Mouse (Mus musculus) CD4-positive, CD25-positive, alpha-beta regulatory T cell, adult 4 months (primary cell): ENCODE data around the gene Ivns1abp. TPM values are rescaled to one million over a fixed set of nuclear protein-coding genes. Genes with fewer than 3 reads are reported as not detected.
"Not testable (repeated sequence)": the region's sequence is repeated elsewhere in the genome, so short reads cannot be mapped to it uniquely, and the experiment has no call there.

Experiments used
- ATAC-seq: one replicate; pipeline ENCODE4 v1.8.0; 2017
- polyA plus RNA-seq, 2 experiments: library from polyadenylated mRNA; unstranded; fragments of 100-300 nt; shearing (Covaris generic); gene quantifications; one replicate each; pipeline ENCODE4 v1.2.1; 2017

Gene Ivns1abp
- polyA plus RNA-seq, 2 experiments from 2014 or later = 108 to 127 TPM

DNA sequence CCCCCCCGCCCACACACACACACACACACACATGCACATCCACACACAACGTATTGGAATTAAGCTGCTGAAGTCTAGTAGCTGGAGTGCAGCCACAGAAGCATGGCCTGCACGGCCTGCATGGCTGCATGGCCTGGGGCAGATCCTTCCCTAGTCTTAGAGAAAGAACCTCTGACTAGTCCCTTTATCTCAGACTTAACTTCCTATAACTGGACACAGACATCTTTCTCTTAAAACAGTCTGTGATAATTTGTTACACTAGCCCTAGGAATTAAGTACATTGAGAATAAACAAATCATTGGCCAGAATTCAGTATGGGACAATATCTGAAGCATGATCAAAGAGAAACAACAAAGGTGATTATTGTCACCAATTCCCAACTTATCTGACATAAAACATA is 2.0 kb upstream of the Ivns1abp start:
- ATAC-seq = no peak

DNA sequence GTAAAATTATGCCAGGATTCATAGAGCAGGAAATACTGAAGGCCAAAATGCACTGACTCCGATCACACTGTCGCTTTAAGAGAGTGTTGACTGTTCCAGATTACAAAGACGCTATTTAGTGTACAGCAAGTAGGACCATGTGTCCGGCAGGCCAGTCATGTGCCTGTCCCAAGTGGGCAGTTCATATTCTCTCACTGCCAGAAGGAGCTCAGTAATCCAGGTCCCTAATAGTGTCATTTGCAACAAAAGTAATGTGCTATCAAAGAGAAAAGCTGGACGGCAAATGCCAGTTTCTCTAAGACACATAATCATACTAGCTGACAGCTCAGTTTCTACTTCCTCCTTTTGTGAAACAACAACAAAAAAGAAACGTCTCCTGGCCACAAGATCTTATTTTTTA is 1.3 kb upstream of the Ivns1abp start:
- no peak for ATAC-seq

DNA sequence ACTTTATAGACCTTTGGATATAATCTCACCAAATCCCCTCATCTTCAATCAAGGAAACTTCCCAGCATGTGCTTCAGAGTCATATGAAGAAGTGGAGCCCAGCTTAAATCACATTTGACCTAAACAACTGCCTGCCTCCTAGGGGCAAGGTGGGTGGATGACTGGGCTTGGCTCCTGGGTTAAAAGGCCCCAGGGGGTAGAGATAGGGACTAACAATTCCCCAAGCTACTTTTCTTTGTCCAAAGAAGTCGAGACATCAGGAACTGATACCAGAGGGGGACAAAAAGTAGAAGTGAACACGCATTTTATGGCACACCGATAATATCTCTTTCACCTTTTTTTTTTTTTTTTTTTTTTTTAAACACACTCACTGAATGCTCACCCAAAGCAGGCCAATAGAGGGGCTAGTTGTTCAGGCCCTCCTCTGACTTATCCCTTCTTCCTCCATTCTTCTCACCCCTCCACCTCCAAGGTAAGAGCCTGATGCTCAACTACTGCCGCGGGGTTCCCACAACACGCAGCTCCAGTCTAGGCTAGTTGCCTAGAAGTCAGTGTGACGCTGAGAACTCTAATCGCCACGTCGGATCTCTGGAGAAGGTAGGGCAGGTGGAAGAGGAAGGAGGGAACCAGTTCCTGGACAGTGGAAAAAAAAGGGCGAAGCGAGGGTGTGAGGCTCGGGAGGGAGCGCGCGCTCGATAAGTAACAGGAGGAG is 550 bp upstream of the Ivns1abp start:
- ATAC-seq = peak; percentile 47

DNA sequence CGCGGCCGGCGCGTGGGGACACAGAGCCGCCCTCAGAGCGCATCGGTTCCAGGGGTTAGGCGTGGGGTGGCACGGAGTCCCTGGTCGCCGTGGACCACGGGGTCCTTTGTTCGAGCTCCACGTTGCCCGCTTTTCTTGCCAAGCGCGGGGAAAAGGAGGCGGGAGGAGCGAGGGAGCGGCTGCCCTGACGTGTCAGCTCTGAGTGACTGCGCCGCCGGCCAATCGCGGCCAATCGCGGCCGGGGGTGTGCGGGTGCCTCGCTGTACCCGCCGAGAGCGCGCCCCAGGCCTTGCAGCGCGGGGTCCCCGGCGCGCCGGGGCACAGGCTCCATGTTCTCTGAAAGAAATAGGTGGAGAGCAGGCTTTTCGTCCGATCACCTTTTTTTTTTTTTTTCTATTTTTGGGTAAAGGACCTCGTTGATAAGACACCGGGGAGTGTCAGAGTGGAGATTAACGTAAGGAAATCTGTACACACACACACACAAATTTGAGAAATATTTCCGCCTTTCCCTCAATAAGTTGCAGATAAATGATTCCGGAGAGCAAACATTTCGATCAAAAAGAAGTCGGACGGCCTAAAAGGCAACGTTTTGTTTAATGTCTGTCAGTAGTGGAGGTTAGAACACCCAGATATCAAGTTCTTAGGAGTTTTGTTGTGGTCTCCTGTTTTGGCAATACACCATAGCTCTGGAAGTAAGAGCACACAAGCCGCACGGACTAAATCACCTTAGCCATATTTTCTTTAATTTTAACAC is 1.0 kb downstream of the Ivns1abp start:
- ATAC-seq = peak; percentile 63

DNA sequence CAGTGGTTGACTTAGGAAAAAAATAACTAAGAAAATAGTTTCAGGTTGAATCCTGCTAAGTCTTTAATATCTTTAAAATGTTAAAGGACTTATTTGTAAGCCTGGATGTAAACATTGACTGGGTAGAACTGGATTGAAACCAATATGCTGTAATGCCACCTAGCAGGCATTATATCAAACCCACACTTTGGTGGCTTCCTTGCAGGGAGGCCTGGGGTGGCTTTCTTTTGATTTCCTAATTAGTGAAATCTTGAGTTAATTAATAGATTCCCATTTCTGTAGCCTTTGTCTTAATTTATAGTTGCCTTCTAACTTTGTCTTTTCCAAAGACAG is 1.6 kb downstream of the Ivns1abp start:
- ATAC-seq = no peak

DNA sequence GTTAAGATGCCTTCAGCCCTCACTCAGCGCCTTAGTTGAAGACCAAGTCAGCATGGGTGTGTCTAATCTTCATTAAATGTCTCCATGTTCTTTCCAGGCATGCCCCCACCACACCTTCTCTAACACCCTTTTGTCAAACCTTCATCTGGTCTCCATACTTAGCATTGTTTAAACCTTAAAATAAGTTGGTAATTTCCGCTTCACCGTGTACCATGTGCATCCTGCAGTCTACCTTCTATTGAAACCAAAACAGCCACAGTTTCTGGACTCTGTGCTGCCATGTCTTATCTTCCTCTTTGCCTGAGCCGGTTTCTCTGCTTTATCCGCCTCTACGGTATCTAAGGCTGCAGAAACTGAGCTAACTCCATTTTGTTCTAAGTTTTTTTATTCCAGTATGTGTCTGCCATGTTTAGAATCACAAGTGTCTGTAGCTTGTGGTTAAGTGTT is 2.4 kb downstream of the Ivns1abp start:
- no peak for ATAC-seq

DNA sequence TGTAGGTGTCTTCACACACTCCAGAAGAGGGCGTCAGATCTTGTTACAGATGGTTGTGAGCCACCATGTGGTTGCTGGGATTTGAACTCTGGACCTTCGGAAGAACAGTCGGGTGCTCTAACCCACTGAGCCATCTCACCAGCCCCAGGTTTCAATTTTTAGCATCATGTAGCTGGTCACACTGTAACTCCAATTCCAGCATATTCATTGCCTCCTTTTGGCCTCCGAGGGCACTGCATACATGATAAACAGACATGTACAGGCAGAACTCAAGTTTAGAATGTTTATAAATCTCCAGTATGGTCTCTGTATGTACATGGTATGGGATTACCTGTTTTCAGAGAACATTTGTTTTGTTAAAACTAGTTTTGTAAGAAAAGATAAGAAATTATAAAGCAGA is 4.0 kb downstream of the Ivns1abp start:
- not testable (repeated sequence) for ATAC-seq

DNA sequence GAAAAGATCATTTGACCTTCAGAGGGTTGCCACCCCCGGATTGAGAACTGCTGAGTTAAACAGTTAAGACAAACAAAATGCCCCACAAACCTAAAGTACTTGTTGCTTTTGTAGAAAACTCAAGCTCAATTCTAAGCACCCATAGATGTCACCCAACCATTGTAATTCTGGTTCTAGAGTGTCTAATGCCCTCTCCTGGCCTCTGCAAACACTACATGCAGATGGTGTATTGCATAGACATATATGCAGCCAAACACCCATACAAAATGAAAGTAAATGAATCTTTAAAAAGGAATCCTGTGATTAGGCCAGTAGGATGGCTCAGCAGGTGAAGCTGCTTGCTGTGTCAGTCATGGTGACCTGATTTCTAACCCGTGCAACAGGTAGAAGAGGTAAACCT is 8.6 kb downstream of the Ivns1abp start:
- ATAC-seq = peak; percentile 84

DNA sequence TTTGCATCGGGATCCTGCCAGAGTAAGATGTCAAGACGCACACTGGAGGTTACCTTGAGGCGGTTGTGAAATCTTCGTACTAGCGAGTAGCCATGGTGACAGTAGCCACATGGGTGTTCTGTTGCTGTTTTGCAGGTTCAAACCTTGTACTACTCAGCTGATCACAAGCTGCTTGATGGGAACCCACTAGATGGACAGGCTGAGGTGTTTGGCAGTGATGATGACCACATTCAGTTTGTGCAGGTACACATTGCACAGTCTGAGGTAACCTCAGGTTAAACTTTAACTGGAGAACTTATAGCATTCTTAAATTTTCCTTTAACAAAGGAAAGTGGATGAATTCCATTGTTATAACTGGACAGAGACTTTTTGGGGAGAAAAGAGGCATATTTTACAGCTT is 11.7 kb downstream of the Ivns1abp start:
- ATAC-seq = no peak

DNA sequence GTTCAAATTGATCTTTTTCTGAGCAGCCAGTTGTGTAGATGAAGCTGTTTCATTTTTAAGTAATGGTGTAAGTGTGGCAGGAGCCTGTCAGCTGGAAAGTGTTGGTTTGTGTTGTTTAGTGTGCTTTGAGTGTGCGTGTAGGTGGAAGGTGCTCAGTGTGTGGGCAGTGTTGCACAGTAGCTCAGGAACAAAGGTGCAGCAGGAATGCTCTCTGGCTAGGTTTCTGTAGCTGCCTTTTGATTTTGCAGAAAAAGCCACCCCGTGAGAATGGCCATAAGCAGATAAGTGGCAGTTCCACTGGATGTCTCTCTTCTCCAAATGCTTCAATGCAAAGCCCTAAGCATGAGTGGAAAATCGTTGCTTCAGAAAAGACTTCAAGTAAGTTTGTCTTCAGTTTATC is 15.1 kb downstream of the Ivns1abp start:
- no peak for ATAC-seq

DNA sequence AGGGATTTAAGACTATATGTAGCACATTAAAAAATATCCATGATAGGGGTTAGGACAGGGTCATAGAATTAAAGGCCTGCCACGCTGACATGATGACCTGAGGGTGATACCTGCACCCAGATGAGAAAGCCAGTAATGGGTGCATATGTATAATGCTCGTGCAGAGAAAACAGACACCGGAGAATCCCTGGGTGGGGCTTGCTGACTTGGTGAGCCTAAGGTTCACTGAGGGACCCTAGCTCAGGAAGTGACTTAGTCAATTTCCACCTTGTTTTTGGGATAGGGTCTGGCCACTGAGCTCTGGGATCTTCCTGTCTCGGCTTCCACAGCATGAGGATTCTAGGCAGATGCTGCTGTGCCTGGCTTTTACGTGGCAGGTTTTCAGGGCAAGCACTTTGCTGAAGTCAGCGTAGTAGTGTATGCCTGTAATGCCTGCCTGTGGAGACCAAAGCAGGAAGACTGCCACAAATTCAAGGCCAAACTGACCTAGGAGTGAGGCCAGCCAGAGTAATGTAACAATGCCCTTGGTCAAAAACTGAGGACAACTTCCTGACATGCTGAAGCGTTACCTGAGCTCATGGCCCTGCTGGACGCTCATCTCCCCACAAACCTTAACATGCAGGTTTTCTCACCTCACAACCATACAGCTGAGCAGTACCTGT is 22.8 kb downstream of the Ivns1abp start:
- no peak for ATAC-seq

DNA sequence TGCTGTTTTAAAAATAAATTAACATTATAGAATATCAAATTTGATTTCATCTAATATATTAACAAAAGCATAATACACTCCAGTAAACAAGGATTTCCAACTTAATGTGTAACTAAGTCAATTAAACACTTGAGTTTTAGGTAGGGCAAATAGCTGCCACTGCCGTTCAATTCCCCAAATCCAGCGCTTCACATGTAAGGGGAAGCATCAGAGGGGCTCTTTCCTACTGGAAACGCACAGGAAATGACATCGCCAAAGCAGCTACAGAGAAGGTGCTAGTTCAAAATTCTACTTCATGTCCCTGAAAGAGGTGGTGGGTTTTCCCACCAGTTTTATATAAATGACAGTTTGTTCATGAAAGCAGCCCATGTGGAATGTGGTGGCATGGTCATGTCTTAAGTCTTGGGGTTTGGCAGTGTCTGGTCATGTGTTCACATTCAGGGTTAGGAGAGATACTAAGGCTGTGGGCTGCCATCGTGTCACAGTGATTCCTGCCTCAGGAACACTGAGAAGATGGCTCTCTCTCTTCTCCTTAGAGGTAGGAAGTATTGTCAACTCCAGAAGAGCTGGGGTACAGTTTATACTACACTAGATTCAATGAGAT is 23.5 kb downstream of the Ivns1abp start:
- no peak for ATAC-seq

DNA sequence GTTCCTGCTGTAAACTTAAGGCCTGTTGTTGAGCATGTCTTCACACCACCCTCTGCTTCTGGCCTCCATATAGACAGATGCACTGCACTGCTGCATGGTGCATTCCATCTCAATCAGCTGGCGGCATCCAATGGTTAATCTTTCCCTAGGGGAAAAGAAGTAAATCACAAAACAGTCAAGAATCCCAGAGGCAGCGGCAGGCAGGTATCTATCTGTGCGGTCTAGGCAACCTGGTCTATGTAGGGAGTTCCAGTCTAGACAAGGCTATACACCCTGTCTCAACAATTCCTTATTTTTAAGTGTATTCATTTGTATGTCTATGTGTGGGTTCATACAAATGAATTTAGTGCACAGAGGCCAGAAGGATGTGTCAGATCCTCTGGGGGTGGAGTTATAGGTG is 24.2 kb downstream of the Ivns1abp start:
- ATAC-seq = no peak

DNA sequence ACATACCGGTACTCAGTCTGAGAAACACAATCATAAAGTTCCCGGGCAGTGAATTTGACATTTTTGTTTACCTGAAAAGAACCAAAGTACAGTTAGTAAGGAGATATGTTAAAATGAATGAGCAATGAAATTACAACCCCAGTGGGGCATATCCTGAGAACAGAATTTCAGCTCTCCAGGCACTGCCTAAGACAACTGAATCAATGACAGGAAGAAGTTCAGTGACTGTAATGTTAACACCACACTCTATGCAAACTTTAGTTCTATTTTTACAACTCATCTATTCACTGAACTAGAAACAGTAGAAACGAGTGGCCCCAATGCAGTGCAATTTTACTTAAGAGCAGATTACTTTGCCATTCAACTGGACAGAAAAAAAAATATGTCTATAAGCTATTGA is 26.3 kb downstream of the Ivns1abp start:
- no peak for ATAC-seq

DNA sequence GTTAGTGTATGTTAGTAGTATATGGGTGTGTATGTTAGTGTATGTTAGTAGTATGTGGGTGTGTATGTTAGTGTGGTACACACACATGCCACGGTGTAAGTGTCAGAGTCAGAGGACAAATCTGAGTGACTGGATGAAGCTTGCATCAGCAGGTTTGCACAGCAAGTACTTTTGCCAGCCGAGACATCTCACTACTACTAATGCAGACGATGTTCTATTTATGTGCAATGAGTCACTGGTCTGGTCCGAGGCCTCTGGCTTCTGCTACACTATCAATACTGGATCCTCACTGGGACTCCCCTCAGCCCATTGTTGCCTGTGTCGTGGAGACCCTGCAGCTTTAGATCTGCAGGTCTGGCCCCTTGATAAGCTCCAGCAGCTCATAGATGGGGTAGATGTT is 27.3 kb downstream of the Ivns1abp start:
- no peak for ATAC-seq

DNA sequence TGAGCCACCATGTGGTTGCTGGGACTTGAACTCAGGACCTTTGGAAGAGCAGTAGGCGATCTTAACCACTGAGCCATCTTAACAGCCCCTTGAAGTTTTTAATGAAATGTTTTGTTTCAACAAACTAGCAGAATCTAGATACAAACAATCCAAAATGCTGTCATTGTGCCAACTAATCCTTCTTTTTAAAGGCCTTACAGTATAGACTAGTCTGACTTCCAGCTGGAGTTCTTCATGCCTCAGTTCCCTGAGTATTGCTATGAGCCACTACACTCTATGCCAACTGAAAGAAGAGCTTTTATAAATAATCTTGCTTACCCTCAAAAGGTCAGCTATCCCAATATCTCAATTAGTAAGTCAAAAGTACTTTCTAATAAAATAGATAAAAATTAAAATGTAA is 28.5 kb downstream of the Ivns1abp start:
- no peak for ATAC-seq

DNA sequence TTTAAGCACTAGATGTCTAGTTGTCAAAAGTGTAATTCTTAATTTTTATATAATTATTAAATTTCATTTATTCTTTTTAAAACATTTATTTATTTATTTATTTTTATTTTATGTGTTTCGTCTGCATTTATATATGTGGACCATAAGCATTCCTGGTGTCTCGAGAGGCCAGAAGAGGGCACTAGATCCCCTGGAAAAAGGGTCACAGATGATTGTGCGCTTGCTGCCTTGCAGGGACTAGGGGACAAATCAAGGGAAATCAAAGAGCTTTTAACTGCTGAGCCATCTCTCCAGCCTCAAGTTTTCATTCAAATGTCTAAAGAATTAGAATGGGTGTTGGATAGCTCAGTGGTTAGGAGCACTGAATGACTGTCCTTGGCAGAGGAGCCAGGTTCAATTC is 33.1 kb downstream of the Ivns1abp start:
- ATAC-seq = no peak

DNA sequence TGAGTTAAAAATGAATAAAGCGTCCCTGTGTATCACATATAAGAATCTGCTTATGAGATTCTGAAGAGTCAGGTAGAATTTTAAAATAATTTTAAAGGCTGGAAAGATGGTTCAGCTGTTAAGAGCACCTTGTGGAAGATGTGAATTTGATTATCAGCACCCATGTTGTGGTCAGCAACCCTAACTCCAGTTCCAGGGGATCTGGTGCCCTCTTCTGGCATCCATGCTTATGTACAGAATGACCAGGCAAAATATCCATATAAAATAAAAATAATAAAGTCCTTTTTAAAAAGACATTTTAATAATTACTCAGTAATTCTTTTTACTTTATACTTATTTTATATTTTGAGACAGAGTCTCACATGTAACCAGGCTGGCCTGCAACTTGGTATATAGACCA is 45.8 kb downstream of the Ivns1abp start:
- no peak for ATAC-seq

DNA sequence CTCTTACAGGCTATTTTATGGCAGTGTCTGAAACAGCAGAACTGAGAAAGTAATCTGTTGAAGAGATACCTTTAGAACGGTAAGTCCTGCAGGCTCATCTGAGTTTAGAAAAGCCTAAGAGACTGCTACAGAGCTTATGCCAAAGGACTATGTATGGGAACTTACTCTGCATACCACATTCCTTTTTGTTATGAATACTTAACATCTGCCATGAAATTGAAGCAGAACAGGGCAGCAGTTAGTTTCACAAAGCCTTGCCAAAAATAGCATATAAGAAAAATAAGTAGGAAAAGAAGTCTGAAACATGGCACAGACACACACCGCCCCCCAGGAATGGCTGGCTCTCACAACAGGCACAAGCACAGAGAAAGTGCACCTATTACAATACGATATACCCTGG is 65.5 kb downstream of the Ivns1abp start:
- no peak for ATAC-seq
